Mouse (Mus musculus) MEL-GATA-1-ER (cell line): ENCODE measurements at regions not wholly inside any gene's neighbourhood (a gene's known extent, or its start where the extent isn't known, plus 50 kb on each side); places are given as distances from the start of the nearest gene placed in this dataset.
A peak's percentile ranks its signal among the peaks of the same experiment; 100 is the strongest.

Experiments used
- DNase-seq: peaks from one replicate; pipeline ENCODE4 v3.0.0-alpha.2; 2012; ENCODE audit warnings: low read depth; ENCODE audit errors: extremely low read depth

DNA sequence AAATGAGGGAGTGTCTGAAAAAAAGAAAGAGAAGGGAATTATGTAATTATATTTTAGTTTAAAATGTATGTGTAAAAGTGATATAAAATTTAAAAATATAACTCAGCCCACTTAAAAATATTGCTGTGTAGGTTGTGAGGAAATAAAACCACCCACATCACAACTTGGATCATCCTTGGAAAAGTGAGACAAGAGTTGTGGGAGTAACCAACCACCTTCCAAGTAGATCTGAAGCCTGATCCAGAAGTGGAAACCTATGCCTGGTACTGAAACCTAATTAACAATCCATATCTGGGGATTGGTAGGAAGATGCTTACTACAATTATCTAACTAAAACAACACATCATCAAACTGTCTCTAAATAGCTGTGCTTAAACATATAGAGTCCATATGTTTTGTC, 743.1 kb downstream of the Stim2 start:
- DNase-seq, result no peak

DNA sequence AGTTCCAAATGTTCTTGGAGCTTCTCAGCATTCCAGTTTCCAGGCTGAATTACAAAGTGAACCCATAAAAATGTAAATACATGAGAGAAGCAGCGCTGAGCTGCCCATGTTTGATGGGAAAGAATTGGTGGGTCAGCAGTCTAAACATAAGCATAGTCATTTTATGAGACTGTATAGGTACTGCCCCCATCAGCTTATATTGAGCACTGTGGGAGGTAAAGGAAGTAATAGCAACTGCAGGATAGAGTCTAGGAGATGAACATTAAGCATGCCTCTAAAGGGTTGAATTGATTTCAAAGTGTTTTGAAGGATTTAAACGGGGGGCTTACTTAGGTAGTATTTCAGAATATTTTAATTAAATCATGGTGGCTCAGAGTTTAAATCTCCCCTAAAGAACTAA, 748.7 kb downstream of the Stim2 start:
- no peak for DNase-seq

DNA sequence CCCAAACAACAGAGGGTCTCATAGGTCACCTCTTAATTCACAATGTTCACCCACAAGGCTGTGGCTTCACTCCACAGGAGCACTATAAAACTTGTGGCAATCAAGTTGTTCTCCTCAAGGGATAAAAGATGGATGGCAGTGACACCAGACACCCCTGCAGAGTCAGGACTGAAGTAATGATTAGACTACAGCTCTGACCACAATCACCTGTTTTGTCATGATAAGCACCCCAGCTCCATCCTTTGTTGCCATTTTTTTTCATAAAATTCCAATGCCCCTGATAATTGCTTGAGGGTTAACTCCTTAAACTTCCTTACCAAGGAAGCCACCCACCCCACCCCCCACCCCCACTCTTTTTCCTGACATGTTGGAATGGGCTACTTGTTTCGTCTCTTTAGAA, 755.1 kb downstream of the Stim2 start:
- no peak for DNase-seq

GRCm38 (mm10) chr5:54759657-54760056, 761.4 kb downstream of the Stim2 start:
- no peak for DNase-seq

DNA sequence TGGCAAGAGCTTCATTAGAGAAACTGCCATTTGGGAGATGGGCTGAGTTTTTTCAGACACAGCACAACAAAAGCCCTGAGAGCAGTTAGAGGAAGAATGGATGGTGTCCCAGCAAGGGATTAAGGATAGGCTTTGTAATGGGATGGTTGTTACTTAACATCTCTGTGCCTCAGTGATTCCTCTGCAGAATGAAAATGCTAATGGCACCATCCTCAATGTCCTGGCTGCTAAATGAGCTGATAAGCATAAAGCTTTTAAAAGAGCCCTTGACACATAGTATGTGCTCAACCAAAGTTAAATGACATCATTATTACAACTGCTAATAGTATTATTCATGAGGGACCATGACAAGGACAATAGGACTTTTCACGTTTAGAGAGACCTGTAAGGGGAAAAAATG, 764.7 kb downstream of the Stim2 start:
- DNase-seq, result no peak

- peak; percentile 25 for DNase-seq
Measured at GRCm38 (mm10) chr5:54796953-54797450, 798.7 kb downstream of the Stim2 start.

DNA sequence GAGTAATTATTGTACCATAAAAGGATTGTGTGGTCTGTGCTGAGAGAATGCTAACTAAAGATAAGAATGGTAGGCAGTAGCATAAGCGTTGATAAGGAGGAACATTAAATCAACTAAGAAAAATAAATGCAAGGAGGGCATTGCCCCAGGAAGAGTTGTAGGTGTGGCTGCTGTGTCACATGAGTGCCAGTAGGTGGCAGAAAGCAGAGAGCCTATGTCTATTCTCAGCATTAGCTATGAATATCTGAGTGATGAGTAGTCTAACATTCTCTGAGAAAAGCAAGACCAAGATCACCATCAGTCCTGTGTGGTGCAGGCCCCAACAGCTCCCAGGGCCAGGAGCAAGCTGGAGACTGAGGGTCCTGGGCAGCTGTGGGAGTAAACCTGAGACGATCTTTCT, 828.8 kb downstream of the Stim2 start:
- DNase-seq, result peak; percentile 46
